Mouse (Mus musculus) cerebellum, adult (tissue): Measurements from ENCODE around the gene Ccdc12.

ENCODE experiments used
- ATAC-seq: cut with Nextera tagmentation; 2 replicates; pipeline ENCODE4 v1.9.2; 2017; ENCODE audit warnings: mild to moderate bottlenecking, moderate library complexity, mixed read lengths; ENCODE audit not compliant: insufficient number of reproducible peaks, low FRiP score, low TSS enrichment

The Ccdc12 gene

DNA sequence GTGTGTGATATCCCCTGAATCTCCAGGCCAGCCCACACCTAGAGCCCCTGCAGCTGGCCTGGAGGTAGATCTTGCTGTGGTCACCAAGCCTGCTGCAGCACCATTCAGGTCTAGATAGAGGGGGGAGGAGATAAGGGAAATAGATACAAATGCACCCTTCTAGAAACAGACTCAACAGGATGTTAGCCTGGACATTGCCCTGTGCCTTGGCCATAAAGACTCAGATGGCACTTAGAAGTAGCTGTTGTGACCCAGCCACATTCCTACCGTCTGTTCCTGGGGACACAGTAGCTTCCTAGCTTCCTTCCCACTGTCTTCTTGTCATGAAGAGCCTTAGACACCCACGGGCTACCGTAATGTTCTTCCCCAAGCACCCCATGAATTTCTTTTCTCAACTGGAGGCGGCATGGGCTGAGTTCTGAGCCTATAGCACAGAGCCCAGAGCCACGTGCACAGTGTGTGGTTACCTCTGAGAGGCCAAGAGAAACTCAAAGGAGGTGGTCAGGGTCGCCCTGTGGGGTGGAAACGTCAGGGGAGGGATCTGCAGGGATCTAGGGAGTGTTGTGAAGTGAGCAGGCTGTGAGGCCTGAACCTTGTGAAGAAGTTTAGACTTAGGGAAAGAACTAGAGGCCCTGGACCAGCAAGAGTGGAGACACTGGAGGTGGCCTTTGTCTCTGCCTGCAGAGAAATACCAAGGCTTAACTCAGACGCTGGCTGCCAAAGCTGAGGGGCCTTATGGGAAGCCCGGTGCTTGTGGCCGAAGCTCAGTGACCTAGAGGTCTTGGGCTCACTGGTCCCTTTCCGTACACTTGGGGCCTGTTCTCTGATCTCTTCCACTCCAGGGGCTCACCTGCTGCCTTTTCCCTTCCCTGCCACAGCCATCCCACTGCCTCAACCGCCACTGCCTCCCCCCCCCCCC is 45.1 kb downstream of the Ccdc12 start:
- ATAC-seq, result no peak

GRCm38 (mm10) chr9:110702848-110703247 is 46.5 kb downstream of the Ccdc12 start:
- ATAC-seq, result no peak

DNA sequence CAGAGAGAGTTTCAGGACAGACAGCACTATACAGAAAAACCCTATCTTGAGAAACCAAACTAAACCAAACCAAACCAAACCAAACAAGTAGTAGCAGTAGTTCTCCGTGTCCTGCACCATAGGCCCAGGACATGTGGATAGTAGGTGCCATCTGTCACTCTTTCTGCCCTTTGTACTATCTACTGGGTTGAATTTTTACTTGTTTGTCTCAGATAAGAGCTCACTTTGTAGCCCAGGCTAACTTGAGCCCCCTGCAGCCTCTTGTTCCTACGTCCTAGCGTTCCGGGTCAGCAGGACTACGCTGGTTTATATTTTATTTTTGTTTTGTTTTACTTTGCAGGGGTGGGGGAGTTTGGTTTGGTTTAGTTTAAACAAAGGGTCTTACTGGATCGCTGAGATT is 47.6 kb downstream of the Ccdc12 start:
- ATAC-seq, result no peak

DNA sequence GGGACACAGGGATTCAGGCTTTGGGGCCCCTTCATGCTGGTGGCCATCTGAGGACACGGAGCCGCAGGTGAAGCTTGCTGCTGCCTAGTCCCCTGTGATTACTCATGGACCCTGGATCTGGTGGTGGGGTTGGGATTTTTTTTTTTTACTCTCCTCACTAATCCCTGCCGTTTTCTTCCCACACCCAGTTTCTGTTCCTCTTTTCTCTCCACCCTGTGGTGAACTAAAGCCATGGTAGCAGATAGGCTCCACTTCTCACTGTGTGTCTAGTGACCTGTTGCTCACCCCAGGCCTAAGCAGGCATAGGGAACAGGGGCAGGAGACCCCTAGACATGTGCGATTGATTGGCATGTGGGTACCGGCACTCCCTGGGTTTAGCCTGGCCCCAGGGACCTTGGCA is 50.5 kb downstream of the Ccdc12 start:
- ATAC-seq, result no peak

DNA sequence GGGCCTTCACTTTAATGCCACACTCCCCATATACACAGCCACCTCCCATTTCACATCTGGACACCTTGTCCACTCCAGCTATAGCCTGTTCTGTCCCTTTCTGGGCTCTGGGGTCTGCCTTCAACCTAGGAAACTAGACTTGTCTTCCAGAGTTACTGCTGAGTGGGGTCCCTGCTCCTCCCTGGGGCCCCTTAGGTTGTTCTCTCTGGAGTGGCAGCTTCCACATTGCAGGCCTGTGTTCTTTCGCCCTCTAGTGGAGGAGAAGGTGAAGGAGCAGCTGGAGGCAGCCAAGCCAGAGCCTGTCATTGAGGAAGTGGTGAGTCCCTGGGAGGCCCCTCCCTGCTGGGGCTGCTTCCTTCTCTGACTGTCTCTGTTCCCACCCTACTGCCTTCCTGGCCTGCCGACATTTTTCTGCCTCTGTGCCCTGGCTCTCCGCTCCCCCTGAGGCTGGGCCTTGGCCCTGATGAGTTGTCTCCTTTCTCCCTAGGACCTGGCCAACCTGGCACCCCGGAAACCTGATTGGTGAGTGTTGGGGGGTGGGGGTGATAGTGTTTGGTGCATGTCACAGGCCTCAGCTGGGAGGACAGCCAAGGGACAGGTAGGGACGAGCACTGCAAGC is 53.4 kb downstream of the Ccdc12 start:
- peak; percentile 76; the same call in 1 of the 2 replicates for ATAC-seq

- ATAC-seq, result no peak
Measured at GRCm38 (mm10) chr9:110711532-110711931, 55.2 kb downstream of the Ccdc12 start.

- ATAC-seq, result no peak
Measured at GRCm38 (mm10) chr9:110711996-110712395, 55.7 kb downstream of the Ccdc12 start.

DNA sequence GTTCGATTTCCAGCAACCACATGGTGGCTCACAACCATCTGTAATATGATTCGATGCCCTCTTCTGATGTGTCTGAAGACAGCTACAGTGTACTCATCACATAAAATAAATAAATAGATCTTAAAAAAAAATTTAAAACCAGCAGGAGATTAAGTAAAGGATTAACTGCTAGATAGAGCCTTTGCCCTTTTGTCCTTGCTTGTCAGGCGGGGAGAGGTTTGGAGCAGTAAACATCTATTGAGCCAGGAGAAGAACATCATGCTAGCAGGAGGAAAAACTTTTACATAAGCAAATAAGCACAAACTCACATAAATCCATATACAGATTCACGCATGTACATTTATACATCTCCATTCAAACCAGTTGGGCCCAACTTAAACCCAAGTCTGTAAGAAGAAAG is 56.2 kb downstream of the Ccdc12 start:
- ATAC-seq, result no peak

- no peak for ATAC-seq
Measured at GRCm38 (mm10) chr9:110713389-110713788, 57.1 kb downstream of the Ccdc12 start.

DNA sequence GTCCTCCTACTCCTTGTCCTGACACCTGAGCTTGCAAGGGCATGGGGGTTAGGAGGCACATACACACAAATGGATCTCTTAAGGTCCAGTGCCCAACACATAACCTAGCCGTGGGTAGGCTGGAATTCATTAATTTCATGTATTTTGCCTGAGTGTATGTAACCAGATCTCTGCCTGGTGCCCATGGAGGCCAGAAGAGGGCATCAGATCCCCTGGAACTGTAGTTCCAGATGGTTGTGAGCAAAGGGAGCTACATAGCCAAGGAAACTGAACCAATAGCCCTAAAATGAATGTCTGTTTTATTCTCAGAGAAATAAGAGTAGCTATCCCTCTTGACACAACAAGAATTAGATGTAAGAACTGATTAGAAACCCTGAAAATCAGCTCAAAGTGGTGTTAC is 59.1 kb downstream of the Ccdc12 start:
- no peak for ATAC-seq

- ATAC-seq, result peak; percentile 58; the same call in 1 of the 2 replicates
Measured at GRCm38 (mm10) chr9:110716775-110717174, 60.5 kb downstream of the Ccdc12 start.

DNA sequence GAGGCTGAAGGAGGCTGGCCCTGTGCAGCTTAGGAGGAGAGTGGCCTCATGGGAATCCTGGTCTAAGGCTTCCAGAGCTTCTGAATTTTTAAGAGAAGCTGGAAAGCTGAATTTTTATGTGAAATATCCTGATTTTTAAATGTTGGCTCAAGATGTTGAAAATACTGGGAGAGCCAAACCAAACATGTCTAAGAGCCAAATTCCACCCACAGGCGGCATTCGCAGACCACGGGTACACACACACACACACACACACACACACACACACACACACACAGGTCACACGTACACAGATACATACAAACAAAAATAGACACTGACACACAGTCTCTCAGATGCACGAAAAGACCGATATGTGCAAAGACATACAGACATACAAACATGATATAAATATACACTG is 61.8 kb downstream of the Ccdc12 start:
- ATAC-seq, result no peak

DNA sequence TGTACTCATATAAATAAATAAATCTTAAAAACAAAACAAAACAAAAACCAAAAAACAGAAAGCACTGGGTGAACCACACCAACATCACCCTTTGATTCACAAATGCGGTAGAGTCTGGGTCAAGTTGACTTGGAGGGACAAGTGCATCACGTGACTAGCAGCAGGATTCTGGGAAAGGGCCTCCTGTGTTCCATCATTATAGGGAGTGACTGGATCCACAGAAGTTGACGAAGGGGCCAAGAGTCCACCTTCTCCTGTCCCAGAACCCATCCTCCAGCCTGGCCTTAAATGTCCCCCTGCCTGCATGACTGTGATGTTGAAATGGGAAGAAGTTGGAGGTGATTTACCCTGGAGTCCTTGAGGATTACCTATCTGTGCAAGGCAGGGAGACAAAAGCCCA is 62.5 kb downstream of the Ccdc12 start:
- no peak for ATAC-seq

DNA sequence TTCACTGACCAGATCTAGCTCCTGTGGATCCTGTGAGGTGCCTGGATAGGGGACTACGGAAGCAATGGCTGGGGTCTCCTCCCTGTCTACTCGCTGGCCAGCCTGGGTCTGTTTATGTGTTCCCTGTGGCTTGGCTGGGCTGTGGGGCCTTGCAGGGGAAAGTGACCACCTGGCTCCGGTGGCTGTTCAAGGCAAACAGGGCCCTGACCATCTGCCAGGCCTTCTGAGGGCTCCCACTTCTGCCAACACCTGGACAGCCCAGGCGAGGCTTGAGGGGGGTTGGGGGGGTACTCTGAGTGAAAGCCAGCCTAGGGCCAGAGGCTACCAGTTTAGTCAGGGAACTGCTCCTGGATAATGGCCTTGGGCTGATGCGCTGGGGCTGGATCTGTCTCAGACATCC is 63.7 kb downstream of the Ccdc12 start:
- ATAC-seq, result no peak

DNA sequence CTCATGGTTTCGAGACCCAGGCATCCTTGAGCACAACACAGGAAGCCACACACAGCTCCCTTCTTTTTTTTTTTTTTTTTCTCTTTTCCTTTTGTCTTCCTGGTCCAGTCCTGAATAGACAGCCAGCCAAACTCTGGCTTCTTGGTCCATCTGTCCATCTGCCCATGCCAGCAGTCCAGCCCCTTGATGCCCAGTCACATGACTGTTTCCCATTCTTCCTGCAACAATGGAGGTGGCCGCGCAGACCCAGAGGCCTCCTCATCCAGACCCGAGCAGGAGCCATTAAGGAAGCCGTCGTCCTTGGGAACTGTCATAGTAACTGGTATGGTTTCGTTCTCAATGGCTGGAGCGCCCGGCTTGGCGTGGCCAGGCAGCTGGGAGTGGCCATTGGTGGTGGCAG is 65.8 kb downstream of the Ccdc12 start:
- no peak for ATAC-seq

DNA sequence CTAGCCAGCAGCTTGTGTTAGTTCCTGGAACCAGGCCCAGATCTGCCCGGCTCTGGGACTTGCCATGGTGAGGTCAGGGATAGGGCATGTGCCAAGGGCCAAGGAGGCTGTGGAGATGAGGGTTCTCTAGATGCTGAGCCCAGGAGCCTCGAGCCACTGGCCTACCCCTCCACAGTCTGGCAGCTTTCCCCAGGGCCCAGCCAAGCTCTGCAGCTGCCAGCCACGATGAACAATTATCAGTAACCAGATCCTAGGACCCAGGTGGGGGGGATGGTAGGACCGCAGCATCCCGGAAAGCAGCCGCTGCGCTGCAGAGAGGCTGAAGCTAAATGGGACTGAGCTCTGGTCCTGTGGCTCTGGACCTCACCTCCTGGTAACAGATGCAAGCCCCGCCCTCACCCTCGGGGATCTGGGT is 69.4 kb downstream of the Ccdc12 start:
- peak; percentile 18; the same call in 1 of the 2 replicates for ATAC-seq

DNA sequence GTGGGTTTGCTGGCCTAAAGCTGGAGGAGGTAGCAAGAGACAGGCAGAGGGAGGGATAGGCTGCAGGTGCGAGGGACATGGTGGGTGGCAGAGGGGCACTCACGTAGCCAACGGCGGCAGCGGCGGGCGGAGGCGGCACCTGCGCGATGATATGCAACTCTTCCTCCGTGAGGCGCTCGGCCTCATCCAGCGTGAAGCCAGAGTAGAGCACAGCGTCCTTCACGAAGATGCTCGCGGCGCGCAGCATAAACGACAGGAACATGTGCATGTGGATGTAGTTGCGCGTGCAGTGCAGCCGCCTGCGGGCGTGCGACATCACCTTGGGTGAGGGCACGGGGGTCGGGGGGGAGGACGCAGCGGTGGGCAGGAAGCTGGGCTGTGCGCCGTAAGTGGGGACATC is 70.6 kb downstream of the Ccdc12 start:
- ATAC-seq, result no peak

GRCm38 (mm10) chr9:110729841-110730240 is 73.5 kb downstream of the Ccdc12 start:
- ATAC-seq, result no peak

DNA sequence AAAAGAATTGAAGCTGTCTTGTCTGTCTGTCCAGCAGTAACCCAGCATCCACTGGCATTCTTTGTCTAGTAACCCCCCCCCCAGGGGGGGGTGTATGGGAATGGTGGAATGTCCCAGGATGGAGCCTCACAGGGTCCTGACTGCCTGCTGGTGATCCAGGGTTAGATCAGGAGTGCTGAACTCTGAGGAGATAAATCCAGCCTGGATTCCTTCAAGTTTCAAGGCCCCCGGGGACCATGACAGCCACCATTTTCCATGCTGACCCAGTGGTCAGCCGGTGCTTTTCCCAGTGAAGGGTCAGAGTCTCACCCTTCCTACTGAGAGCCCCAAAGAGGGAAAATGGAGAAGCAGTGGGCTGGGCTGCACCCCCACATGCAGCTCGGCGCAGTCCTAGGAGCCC is 75.6 kb downstream of the Ccdc12 start:
- ATAC-seq, result no peak

- no peak for ATAC-seq
Measured at GRCm38 (mm10) chr9:110732623-110733022, 76.3 kb downstream of the Ccdc12 start.

GRCm38 (mm10) chr9:110733102-110733501 is 76.8 kb downstream of the Ccdc12 start:
- no peak for ATAC-seq

DNA sequence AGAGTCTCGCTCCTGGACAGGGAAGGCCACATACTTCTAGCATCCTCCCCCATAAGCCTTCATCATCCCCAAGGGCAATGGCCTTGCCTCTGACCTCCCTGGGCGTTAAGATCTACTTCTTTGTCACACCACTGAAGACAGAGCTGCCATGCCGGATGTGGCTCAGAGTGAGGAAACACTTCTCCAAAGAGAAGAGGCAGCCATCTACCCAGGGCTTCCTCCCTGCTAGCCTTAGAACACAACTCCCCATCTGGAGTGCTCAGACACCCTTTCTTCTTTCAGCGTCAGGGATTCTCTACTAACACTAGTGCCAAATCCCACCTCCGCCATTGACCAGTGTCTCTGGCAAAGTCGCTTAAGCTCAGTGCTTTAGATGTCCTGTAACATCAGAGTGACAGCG is 77.9 kb downstream of the Ccdc12 start:
- ATAC-seq, result no peak
